Mouse (Mus musculus) liver, embryonic 14.5 days (tissue): Measurements from ENCODE around the gene Naa80. TPM values are rescaled to one million over a fixed set of nuclear protein-coding genes. Genes with fewer than 3 reads are reported as not detected.

Source experiments
- ATAC-seq: fragments of 200-750 bp; cut with Nextera tagmentation; 2 replicates; pipeline ENCODE4 v1.8.0; 2017; ENCODE audit warnings: moderate number of reproducible peaks, mild to moderate bottlenecking, moderate library complexity; ENCODE audit not compliant: insufficient read depth
- DNase-seq, 3 experiments: peaks; one replicate each; pipeline ENCODE4 v3.0.0-alpha.2; 2012 to 2013; ENCODE audit warnings: low read depth in 3 of 3, low spot score in 3 of 3
- H3K27ac ChIP-seq: fragments of 300-500 bp; sonication (generic); 2 replicates; pipeline ENCODE4 v1.5.1; 2014; ENCODE audit warnings: moderate library complexity, mild to moderate bottlenecking, control low read depth, inconsistent platforms
- H3K27me3 ChIP-seq: fragments of 300-500 bp; sonication (generic); 2 replicates; pipeline ENCODE4 v1.6.1; 2014; ENCODE audit warnings: mild to moderate bottlenecking, low read length, moderate library complexity; ENCODE audit not compliant: control insufficient read depth, insufficient read depth
- H3K36me3 ChIP-seq: fragments of 300-500 bp; sonication (generic); replicated peaks from 2 replicates; pipeline ENCODE4 v1.6.1; 2014; ENCODE audit warnings: low read depth; ENCODE audit not compliant: control insufficient read depth, insufficient read depth
- H3K4me1 ChIP-seq, 2 experiments: fragments of 200-500 bp in 1 of 2; fragments of 300-500 bp in 1 of 2; sonication (generic) in 1 of 2; replicated peaks; 2 replicates each; pipeline ENCODE4 v1.6.1; 2012 to 2014; ENCODE audit warnings: antibody characterized with exemption in 1 of 2, inconsistent platforms in 1 of 2, low read length in 1 of 2; ENCODE audit not compliant: control insufficient read depth in 2 of 2, insufficient read depth in 2 of 2
- H3K4me2 ChIP-seq: fragments of 300-500 bp; sonication (generic); 2 replicates; pipeline ENCODE4 v1.6.1; 2014; ENCODE audit warnings: low read depth, mild to moderate bottlenecking, control low read depth, moderate library complexity
- H3K4me3 ChIP-seq, 2 experiments: fragments of 200-500 bp in 1 of 2; fragments of 300-500 bp in 1 of 2; sonication (generic) in 1 of 2; 2 replicates each; pipeline ENCODE4 v1.5.1; 2012 to 2014; ENCODE audit warnings: low read depth in 2 of 2, low read length in 2 of 2, mild to moderate bottlenecking in 2 of 2, control low read depth in 1 of 2, inconsistent platforms in 1 of 2, moderate library complexity in 1 of 2; ENCODE audit not compliant: insufficient read depth in 1 of 2
- H3K9ac ChIP-seq: fragments of 300-500 bp; sonication (generic); replicated peaks from 2 replicates; pipeline ENCODE4 v1.6.1; 2014; ENCODE audit warnings: mild to moderate bottlenecking, control low read depth, moderate library complexity
- H3K9me3 ChIP-seq: fragments of 300-500 bp; sonication (generic); 2 replicates; pipeline ENCODE4 v1.6.1; 2016; ENCODE audit warnings: low read length, mixed read lengths; ENCODE audit not compliant: control insufficient read depth
- CTCF ChIP-seq: IDR thresholded peaks from 2 replicates; pipeline ENCODE4 v1.5.1; 2016; ENCODE audit warnings: antibody characterized with exemption, low read depth, control low read depth
- EP300 ChIP-seq: IDR thresholded peaks from 2 replicates; pipeline ENCODE4 v1.6.1; 2016; ENCODE audit warnings: antibody characterized with exemption, low read depth
- WGBS: fragments of 180-500 bp; shearing (Covaris S2); extraction: QIAGEN DNeasy Blood & Tissue Kit; methylation state at CpG from one replicate; pipeline ENCODE4 v1.1.7; 2014; ENCODE audit not compliant: insufficient replicate concordance; 5-methylcytosine and 5-hydroxymethylcytosine counted together
- polyA plus RNA-seq, 2 experiments: library from polyadenylated mRNA; depleted of rRNA in 1 of 2; stranded (reverse) in 1 of 2; unstranded in 1 of 2; fragments of >200 nt; fragmentation: Nextera tagmentation in 1 of 2; extraction: Ambion mirVana in 1 of 2; gene quantifications; 2 replicates each; pipeline versions ENCODE4 v1.2.1 to v1.2.3; 2012 to 2014

The Naa80 gene
- polyA plus RNA-seq, 2 experiments = 8.9 to 11.4 TPM

DNA sequence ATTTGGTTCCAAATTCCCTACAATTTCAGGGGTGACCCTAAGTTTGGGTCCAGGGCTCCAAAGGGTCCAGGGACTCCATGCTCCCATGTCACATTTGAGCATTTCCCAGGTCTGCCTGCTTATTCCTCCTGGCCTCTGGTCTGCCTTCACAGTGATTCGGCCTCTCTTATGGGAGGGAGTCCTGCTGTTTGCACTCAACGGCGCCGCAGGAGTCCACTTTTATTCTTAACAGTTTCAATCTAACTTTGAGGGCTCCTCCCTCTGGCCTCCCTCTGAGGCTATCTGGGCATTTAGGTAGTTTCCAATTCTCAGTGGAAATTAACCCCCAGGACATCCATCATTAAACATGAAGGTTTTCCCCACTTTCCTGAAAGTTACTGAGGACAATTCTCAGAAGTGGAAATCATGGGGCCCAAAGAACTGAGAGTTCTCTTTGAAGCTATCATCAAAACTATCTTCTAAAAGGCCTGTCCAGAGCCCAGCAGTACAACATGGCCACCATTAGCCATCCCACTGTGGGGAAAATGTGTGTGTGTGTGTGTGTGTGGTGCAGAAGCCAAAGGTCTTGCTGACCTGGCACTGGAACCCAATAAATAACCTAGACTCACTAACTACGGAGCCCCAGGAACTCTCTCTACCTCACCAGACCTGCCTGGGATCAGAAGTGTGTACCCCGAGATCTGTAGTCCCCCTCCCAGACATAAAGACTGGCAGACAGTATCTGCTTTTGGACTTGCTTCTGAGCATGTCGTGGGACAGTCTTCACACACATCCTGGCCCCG lies 15.8 kb downstream of the Naa80 start:
- peaks cover 53% of the 10 kb centered on the region for H3K36me3 ChIP-seq
- no peaks in the 10 kb centered on the region for H3K9me3 ChIP-seq
- no peak overlapping the region for H3K27ac ChIP-seq
- H3K4me2 ChIP-seq = no peak overlapping the region
- 82% methylated on average over 8 of the region's 8 CpGs for WGBS
- ATAC-seq = no peak
- H3K9ac ChIP-seq = no peak overlapping the region
- H3K4me1 ChIP-seq = peaks cover 12% of the 10 kb centered on the region in 2 experiments; a peak in 3 of 4 replicates
- no peaks in the 10 kb centered on the region; the same call in 1 of the 2 replicates for H3K27me3 ChIP-seq
- TF ChIP-seq EP300 (no peak), CTCF (no peak)
- DNase-seq = no peak
- no peak overlapping the region for H3K4me3 ChIP-seq

DNA sequence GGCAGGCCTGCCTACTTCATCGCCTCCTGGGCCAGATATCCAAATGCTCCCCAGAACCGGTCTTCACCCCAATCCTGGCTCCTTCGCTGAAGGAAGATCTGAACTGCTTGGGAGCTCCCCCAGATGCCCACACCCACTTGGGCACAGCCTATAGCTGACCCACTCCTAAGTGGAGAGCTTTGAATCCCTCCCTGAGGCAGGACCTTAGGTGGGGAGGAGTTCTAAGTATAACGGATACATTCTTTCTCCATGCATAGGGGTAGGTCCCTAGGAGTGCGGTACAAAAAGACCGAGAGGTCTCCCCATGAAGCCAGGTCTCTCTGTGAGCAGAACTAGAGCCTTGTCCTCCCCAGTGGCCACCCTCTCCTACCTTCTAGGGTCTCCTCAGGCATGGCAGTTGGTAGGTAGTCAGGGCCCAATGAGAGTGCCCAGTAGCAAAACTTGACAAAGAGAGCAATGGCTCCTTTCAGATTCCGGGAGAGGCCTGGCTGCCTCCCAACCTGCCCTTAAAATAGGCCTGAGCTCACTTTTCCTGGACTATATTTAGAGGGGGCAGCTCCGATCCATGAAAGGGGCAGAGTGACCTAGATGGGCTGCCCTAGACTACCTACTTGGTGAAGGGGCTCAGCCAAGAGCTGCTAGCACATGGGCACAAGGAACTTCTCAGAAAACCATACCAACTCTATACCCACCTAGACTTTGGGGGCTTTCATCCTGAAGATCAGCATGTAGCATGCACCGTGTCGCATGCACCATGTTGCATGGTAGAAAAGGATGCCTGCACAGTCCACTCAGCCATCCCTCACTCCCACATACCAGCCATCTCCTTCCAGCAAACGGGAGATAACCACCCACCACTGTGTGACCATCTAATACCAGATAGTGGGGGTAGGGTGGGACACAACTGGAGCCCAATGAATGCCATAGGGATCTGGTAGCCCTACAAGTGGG lies 18.2 kb downstream of the Naa80 start:
- H3K4me1 ChIP-seq = peaks cover 0 to 2% of the 10 kb centered on the region in 2 experiments; a peak in 1 of 4 replicates
- H3K27me3 ChIP-seq = no peaks in the 10 kb centered on the region; the same call in 1 of the 2 replicates
- ATAC-seq = no peak
- H3K9ac ChIP-seq = no peak overlapping the region
- no peaks in the 10 kb centered on the region for H3K9me3 ChIP-seq
- DNase-seq = no peak
- H3K4me3 ChIP-seq = no peak overlapping the region
- TF ChIP-seq EP300 (no peak), CTCF (no peak)
- no peak overlapping the region for H3K27ac ChIP-seq
- WGBS = 82% methylated on average over 11 of the region's 11 CpGs
- no peak overlapping the region for H3K4me2 ChIP-seq
- H3K36me3 ChIP-seq = peaks cover 29% of the 10 kb centered on the region

DNA sequence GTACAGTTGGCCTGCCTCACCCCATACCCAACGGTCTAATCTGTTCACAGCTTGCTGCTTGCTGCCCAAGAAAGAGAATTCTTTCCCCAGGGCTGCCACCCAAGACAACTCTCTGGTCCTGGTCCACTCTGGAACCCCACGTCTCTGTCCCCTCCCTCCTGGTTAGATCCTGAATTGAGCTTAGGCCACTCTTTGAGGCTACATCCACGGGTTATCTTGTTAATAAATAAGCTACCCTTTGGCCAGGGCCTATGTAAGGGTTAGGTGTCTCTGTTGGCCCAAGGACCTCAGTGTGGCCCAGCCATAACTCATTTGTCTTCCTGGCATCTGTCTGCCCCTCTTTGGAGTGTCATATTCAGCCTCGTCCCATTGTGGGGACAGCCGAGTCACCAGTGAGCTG lies 19.7 kb downstream of the Naa80 start:
- WGBS = 67% methylated on average over 5 of the region's 5 CpGs
- H3K27ac ChIP-seq = no peak overlapping the region
- no peaks in the 10 kb centered on the region; the same call in 1 of the 2 replicates for H3K27me3 ChIP-seq
- no peak for TF ChIP-seq EP300
- no peak for TF ChIP-seq CTCF
- H3K9ac ChIP-seq = no peak overlapping the region
- H3K36me3 ChIP-seq = peaks cover 14% of the 10 kb centered on the region
- H3K4me1 ChIP-seq = peaks cover 0 to 7% of the 10 kb centered on the region in 2 experiments; a peak in 3 of 4 replicates
- no peak overlapping the region for H3K4me2 ChIP-seq
- no peak overlapping the region for H3K4me3 ChIP-seq
- no peak for DNase-seq
- no peak for ATAC-seq
- H3K9me3 ChIP-seq = no peaks in the 10 kb centered on the region

DNA sequence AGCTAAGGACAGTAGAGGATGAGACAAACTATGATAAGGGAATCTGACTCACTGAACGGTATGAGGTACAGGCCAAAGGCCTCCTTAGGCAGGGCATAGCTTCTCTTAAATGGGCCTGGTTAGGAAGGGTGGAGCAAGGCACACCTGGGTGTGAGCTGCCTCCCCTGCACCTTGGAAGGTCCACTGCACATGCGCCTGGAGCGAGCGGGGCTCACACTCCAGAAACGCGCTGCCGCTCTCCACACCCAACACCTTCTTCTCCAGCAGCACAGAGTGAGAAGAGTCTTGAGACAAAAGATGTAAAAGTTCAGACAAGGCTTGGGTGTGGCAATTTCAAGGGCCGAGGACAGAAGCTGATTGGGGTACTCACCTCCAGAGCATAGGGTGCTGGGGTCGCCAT lies 20.7 kb downstream of the Naa80 start:
- H3K27me3 ChIP-seq = no peaks in the 10 kb centered on the region; the same call in 1 of the 2 replicates
- H3K4me2 ChIP-seq = no peak overlapping the region
- peaks cover 4% of the 10 kb centered on the region for H3K36me3 ChIP-seq
- H3K4me1 ChIP-seq = peaks cover 0 to 7% of the 10 kb centered on the region in 2 experiments; a peak in 3 of 4 replicates
- H3K4me3 ChIP-seq = no peak overlapping the region
- no peak overlapping the region for H3K9ac ChIP-seq
- ATAC-seq = no peak
- no peak overlapping the region for H3K27ac ChIP-seq
- DNase-seq = no peak
- WGBS = 68% methylated on average over 9 of the region's 9 CpGs
- H3K9me3 ChIP-seq = no peaks in the 10 kb centered on the region
- TF ChIP-seq EP300 = no peak
- no peak for TF ChIP-seq CTCF
